Mouse (Mus musculus) midbrain, embryonic 13.5 days (tissue): ENCODE data around the gene Zfp784. TPM values are rescaled to one million over a fixed set of nuclear protein-coding genes. Genes with fewer than 3 reads are reported as not detected.
"Not testable (repeated sequence)": the region's sequence is repeated elsewhere in the genome, so short reads cannot be mapped to it uniquely, and the experiment has no call there.

Experiments
- ATAC-seq: fragments of 200-750 bp; cut with Nextera tagmentation; 2 replicates; pipeline ENCODE4 v1.8.0; 2017; ENCODE audit warnings: mild to moderate bottlenecking, moderate TSS enrichment, moderate library complexity
- H3K27ac ChIP-seq: fragments of 300-500 bp; sonication (generic); 2 replicates; pipeline ENCODE4 v1.5.1; 2015; ENCODE audit warnings: inconsistent platforms, mild to moderate bottlenecking, moderate library complexity
- H3K27me3 ChIP-seq: fragments of 300-500 bp; sonication (generic); 2 replicates; pipeline ENCODE4 v1.6.1; 2015; ENCODE audit warnings: mild to moderate bottlenecking, inconsistent platforms
- H3K36me3 ChIP-seq: fragments of 300-500 bp; sonication (generic); 2 replicates; pipeline ENCODE4 v1.6.1; 2015; ENCODE audit warnings: mild to moderate bottlenecking, inconsistent platforms
- H3K4me1 ChIP-seq: fragments of 300-500 bp; sonication (generic); replicated peaks from 2 replicates; pipeline ENCODE4 v1.6.1; 2015; ENCODE audit warnings: inconsistent platforms
- H3K4me2 ChIP-seq: fragments of 300-500 bp; sonication (generic); replicated peaks from 2 replicates; pipeline ENCODE4 v1.6.1; 2015; ENCODE audit warnings: moderate library complexity, mild to moderate bottlenecking, inconsistent platforms
- H3K4me3 ChIP-seq: fragments of 300-500 bp; sonication (generic); replicated peaks from 2 replicates; pipeline ENCODE4 v1.5.1; 2015; ENCODE audit warnings: mild to moderate bottlenecking, inconsistent platforms
- H3K9ac ChIP-seq: fragments of 300-500 bp; sonication (generic); replicated peaks from 2 replicates; pipeline ENCODE4 v1.6.1; 2015; ENCODE audit warnings: mild to moderate bottlenecking, inconsistent platforms
- H3K9me3 ChIP-seq: fragments of 300-500 bp; sonication (generic); 2 replicates; pipeline ENCODE4 v1.6.1; 2016; ENCODE audit warnings: mild to moderate bottlenecking, inconsistent platforms
- WGBS: fragments of 180-500 bp; shearing (Covaris S2); methylation state at CpG from one replicate; pipeline ENCODE4 v1.1.7; 2015; 5-methylcytosine and 5-hydroxymethylcytosine counted together
- polyA plus RNA-seq: library from polyadenylated mRNA; unstranded; fragments of >200 nt; fragmentation: Nextera tagmentation; extraction: Ambion mirVana; gene quantifications from 2 replicates; pipeline ENCODE4 v1.2.1, GENCODE M21; 2015

The Zfp784 gene
- polyA plus RNA-seq, 1 experiment from 2014 or later = 10.5 TPM

GRCm38 (mm10) chr7:5017352-5017751, 20.9 kb downstream of the Zfp784 start:
- H3K4me2 ChIP-seq = no peak overlapping the region
- H3K4me1 ChIP-seq = peaks cover 32% of the 10 kb centered on the region
- no peaks in the 10 kb centered on the region for H3K27me3 ChIP-seq
- H3K9me3 ChIP-seq = no peaks in the 10 kb centered on the region
- ATAC-seq = no peak
- no peak overlapping the region for H3K4me3 ChIP-seq
- H3K9ac ChIP-seq = no peak overlapping the region
- 88% methylated on average over 16 of the region's 16 CpGs for WGBS
- H3K27ac ChIP-seq = no peak overlapping the region
- peaks cover 18% of the 10 kb centered on the region for H3K36me3 ChIP-seq

GRCm38 (mm10) chr7:5016920-5017319, 21.3 kb downstream of the Zfp784 start:
- 96% methylated on average over 2 of the region's 2 CpGs for WGBS
- no peak overlapping the region for H3K4me3 ChIP-seq

GRCm38 (mm10) chr7:5016057-5016456, 22.2 kb downstream of the Zfp784 start:
- peak overlapping the region; percentile 61 for H3K4me2 ChIP-seq
- peaks cover 26% of the 10 kb centered on the region for H3K36me3 ChIP-seq
- no peaks in the 10 kb centered on the region for H3K9me3 ChIP-seq
- no peaks in the 10 kb centered on the region for H3K27me3 ChIP-seq
- WGBS = 63% methylated on average over 3 of the region's 3 CpGs
- H3K4me1 ChIP-seq = peaks cover 22% of the 10 kb centered on the region
- H3K27ac ChIP-seq = peak overlapping the region; percentile 98
- no peak for ATAC-seq
- peak overlapping the region; percentile 71 for H3K4me3 ChIP-seq
- H3K9ac ChIP-seq = peak overlapping the region; percentile 67

More at GRCm38 (mm10) chr7:5016920-5017319, 21.3 kb downstream of the Zfp784 start:
- no peak for ATAC-seq
- Histone ChIP-seq H3K9me3 (no peaks in the 10 kb centered on the region), H3K27me3 (no peaks in the 10 kb centered on the region), H3K4me1 (peaks cover 29% of the 10 kb centered on the region), H3K9ac (no peak overlapping the region), H3K36me3 (peaks cover 18% of the 10 kb centered on the region), H3K27ac (no peak overlapping the region), H3K4me2 (no peak overlapping the region)

- under 1% methylated on average over 48 of the region's 76 CpGs for WGBS
- Histone ChIP-seq H3K4me1 (peaks cover 18% of the 10 kb centered on the region), H3K9me3 (no peaks in the 10 kb centered on the region), H3K9ac (peak within 1 kb of the TSS; percentile 83), H3K4me3 (peak within 1 kb of the TSS; percentile 71), H3K27ac (peak within 1 kb of the TSS; percentile 98), H3K27me3 (no peaks in the 10 kb centered on the region), H3K4me2 (peak within 1 kb of the TSS; percentile 61), H3K36me3 (peaks cover 33% of the 10 kb centered on the region)
- ATAC-seq = peak; percentile 86
Measured at GRCm38 (mm10) chr7:5015118-5016001, 22.9 kb downstream of the Zfp784 start, which contains the start of gene Gm44973. TSS of gene Gm44973 (plus strand) at chr7:5015496.

- Histone ChIP-seq H3K9me3 (no peaks in the 10 kb centered on the region), H3K4me3 (peak within 1 kb of the TSS; percentile 71), H3K27me3 (no peaks in the 10 kb centered on the region), H3K9ac (peak within 1 kb of the TSS; percentile 83), H3K4me1 (peaks cover 16% of the 10 kb centered on the region), H3K4me2 (peak within 1 kb of the TSS; percentile 61), H3K27ac (peak within 1 kb of the TSS; percentile 98), H3K36me3 (peaks cover 42% of the 10 kb centered on the region)
- ATAC-seq = peak; percentile 82
- under 1% methylated on average over 42 of the region's 42 CpGs for WGBS
Measured at GRCm38 (mm10) chr7:5014251-5015117, 23.8 kb downstream of the Zfp784 start, which contains the start of the genes Zfp524 and Fiz1. TSS of gene Zfp524 (plus strand) at chr7:5014415. TSS of gene Fiz1 (minus strand) at chr7:5014697.

- Histone ChIP-seq H3K9me3 (no peaks in the 10 kb centered on the region), H3K4me2 (peak overlapping the region; percentile 61; the same call in 1 of the 2 replicates), H3K36me3 (peaks cover 56% of the 10 kb centered on the region)
Measured at GRCm38 (mm10) chr7:5012681-5013513, 25.3 kb downstream of the Zfp784 start.

GRCm38 (mm10) chr7:5008229-5008628, 30.0 kb downstream of the Zfp784 start:
- WGBS = 96% methylated on average over 26 of the region's 26 CpGs
- ATAC-seq = peak; percentile 31; the same call in 1 of the 2 replicates
- peaks cover 72% of the 10 kb centered on the region for H3K36me3 ChIP-seq

More at GRCm38 (mm10) chr7:5012681-5013513, 25.3 kb downstream of the Zfp784 start:
- H3K27ac ChIP-seq = no peak overlapping the region
- no peak for ATAC-seq
- H3K4me3 ChIP-seq = no peak overlapping the region
- H3K27me3 ChIP-seq = no peaks in the 10 kb centered on the region
- peaks cover 15% of the 10 kb centered on the region for H3K4me1 ChIP-seq
- 89% methylated on average over 27 of the region's 27 CpGs for WGBS
- H3K9ac ChIP-seq = no peak overlapping the region

GRCm38 (mm10) chr7:5002876-5003275, 35.4 kb downstream of the Zfp784 start:
- not testable (repeated sequence) for H3K9me3 ChIP-seq, H3K27me3 ChIP-seq, ATAC-seq, H3K27ac ChIP-seq, H3K4me2 ChIP-seq, H3K4me3 ChIP-seq, H3K4me1 ChIP-seq, H3K9ac ChIP-seq
- WGBS = 72% methylated on average over 8 of the region's 8 CpGs
- H3K36me3 ChIP-seq = peaks cover 20% of the 10 kb centered on the region

More at GRCm38 (mm10) chr7:5008229-5008628, 30.0 kb downstream of the Zfp784 start:
- Histone ChIP-seq H3K4me1 (0 out of 2 replicates have a peak, but pooled peaks cover 3% of the 10 kb centered on the region), H3K27me3 (no peaks in the 10 kb centered on the region), H3K9me3 (no peaks in the 10 kb centered on the region), H3K27ac (no peak overlapping the region), H3K4me3 (no peak overlapping the region), H3K9ac (no peak overlapping the region), H3K4me2 (no peak overlapping the region)

- 65% methylated on average over 2 of the region's 2 CpGs for WGBS
- Histone ChIP-seq H3K4me2 (no peak overlapping the region), H3K36me3 (no peaks in the 10 kb centered on the region), H3K27ac (no peak overlapping the region), H3K4me3 (no peak overlapping the region), H3K9ac (no peak overlapping the region), H3K4me1 (peaks cover 14% of the 10 kb centered on the region), H3K9me3 (no peaks in the 10 kb centered on the region), H3K27me3 (0 out of 2 replicates have a peak, but pooled peaks cover under 1% of the 10 kb centered on the region)
- no peak for ATAC-seq
Measured at GRCm38 (mm10) chr7:4999876-5000275, 38.4 kb downstream of the Zfp784 start.

GRCm38 (mm10) chr7:4996934-4997333, 41.3 kb downstream of the Zfp784 start:
- 74% methylated on average over 6 of the region's 8 CpGs for WGBS
- ATAC-seq = no peak
- peak overlapping the region; percentile 81 for H3K9ac ChIP-seq
- peak overlapping the region; percentile 87; the same call in 1 of the 2 replicates for H3K27ac ChIP-seq
- no peaks in the 10 kb centered on the region for H3K9me3 ChIP-seq
- H3K27me3 ChIP-seq = 0 out of 2 replicates have a peak, but pooled peaks cover 9% of the 10 kb centered on the region
- peaks cover 27% of the 10 kb centered on the region for H3K36me3 ChIP-seq
- peak overlapping the region; percentile 68 for H3K4me3 ChIP-seq
- H3K4me2 ChIP-seq = peak overlapping the region; percentile 94
- peaks cover 40% of the 10 kb centered on the region for H3K4me1 ChIP-seq
